Mouse (Mus musculus) MEL (cell line): ENCODE data around the gene Prpf38a.

Experiments used
- CTCF ChIP-seq, 3 experiments: IDR thresholded peaks in 2 of 3; conservative IDR thresholded peaks in 1 of 3; 2 replicates each; pipeline ENCODE4 v1.5.1; 2011 to 2012; ENCODE audit warnings: low read length in 3 of 3, low read depth in 2 of 3, mild to moderate bottlenecking in 2 of 3, improper control_type of control experiment in 1 of 3, inconsistent platforms in 1 of 3, mixed read lengths in 1 of 3, moderate library complexity in 1 of 3; ENCODE audit not compliant: control insufficient read depth in 1 of 3, insufficient read depth in 1 of 3, poor library complexity in 1 of 3, severe bottlenecking in 1 of 3
- EP300 ChIP-seq, 2 experiments: IDR thresholded peaks; 2 replicates each; pipeline ENCODE4 v1.6.1; 2011; ENCODE audit warnings: improper control_type of control experiment in 2 of 2, low read length in 2 of 2, low read depth in 1 of 2, mild to moderate bottlenecking in 1 of 2
- GATA1 ChIP-seq: IDR thresholded peaks from 2 replicates; pipeline ENCODE4 v1.6.1; 2011; ENCODE audit warnings: low read depth, low read length, improper control_type of control experiment
- MAZ ChIP-seq: IDR thresholded peaks from 2 replicates; pipeline ENCODE4 v1.6.1; 2012; ENCODE audit warnings: low read depth, mild to moderate bottlenecking, inconsistent platforms, low read length, improper control_type of control experiment
- POLR2A ChIP-seq, 2 experiments: IDR thresholded peaks; 2 replicates each; pipeline ENCODE4 v1.6.1; 2011 to 2012; ENCODE audit warnings: low read length in 2 of 2, mild to moderate bottlenecking in 2 of 2, control low read depth in 1 of 2, improper control_type of control experiment in 1 of 2, low read depth in 1 of 2, moderate library complexity in 1 of 2; ENCODE audit not compliant: control insufficient read depth in 1 of 2, insufficient read depth in 1 of 2, poor library complexity in 1 of 2
- POLR2AphosphoS2 ChIP-seq: IDR thresholded peaks from 2 replicates; pipeline ENCODE4 v1.6.1; 2011; ENCODE audit warnings: low read length, improper control_type of control experiment

- TF ChIP-seq GATA1 (no peak), EP300 (IDR thresholded peaks at IDR 0.05; ENCODE audit: low read depth in 1 of 2, low read length in 2 of 2) (no peak), MAZ (no peak), CTCF (IDR thresholded peaks at IDR 0.05 in 2 of 3, conservative IDR thresholded peaks at IDR 0.05 in 1 of 3; ENCODE audit: control insufficient read depth in 1 of 3, insufficient read depth in 1 of 3, low read depth in 2 of 3, low read length in 3 of 3, poor library complexity in 1 of 3, severe bottlenecking in 1 of 3) (no peak), POLR2AphosphoS2 (no peak), POLR2A (IDR thresholded peaks at IDR 0.05; ENCODE audit: control insufficient read depth in 1 of 2, insufficient read depth in 1 of 2, low read depth in 1 of 2, low read length in 2 of 2, poor library complexity in 1 of 2) (no peak)
Observed at GRCm38 (mm10) chr4:108627066-108627465, 47.9 kb upstream of the Prpf38a start.
